Mouse (Mus musculus) midbrain, postnatal 0 days (tissue): Measurements from ENCODE around the gene Zfp638. TPM values are rescaled to one million over a fixed set of nuclear protein-coding genes. Genes with fewer than 3 reads are reported as not detected.

ENCODE experiments used
- ATAC-seq: fragments of 200-750 bp; cut with Nextera tagmentation; 2 replicates; pipeline ENCODE4 v1.8.0; 2017; ENCODE audit warnings: moderate number of reproducible peaks, mild to moderate bottlenecking, moderate TSS enrichment, moderate library complexity; ENCODE audit not compliant: low FRiP score
- DNase-seq: peaks from one replicate; pipeline ENCODE4 v3.0.0-alpha.2; 2015; ENCODE audit warnings: low spot score
- H3K27ac ChIP-seq: fragments of 300-500 bp; sonication (generic); 2 replicates; pipeline ENCODE4 v1.5.1; 2014; ENCODE audit warnings: low read depth, mild to moderate bottlenecking, low read length, mixed read lengths
- H3K27me3 ChIP-seq: fragments of 300-500 bp; sonication (generic); 2 replicates; pipeline ENCODE4 v1.6.1; 2014; ENCODE audit warnings: low read length, control low read depth, mixed read lengths; ENCODE audit not compliant: insufficient read depth
- H3K36me3 ChIP-seq: fragments of 300-500 bp; sonication (generic); 2 replicates; pipeline ENCODE4 v1.6.1; 2014; ENCODE audit warnings: low read length, control low read depth, mixed read lengths; ENCODE audit not compliant: insufficient read depth
- H3K4me1 ChIP-seq: fragments of 300-500 bp; sonication (generic); 2 replicates; pipeline ENCODE4 v1.6.1; 2014; ENCODE audit warnings: mild to moderate bottlenecking, control low read depth, antibody characterized with exemption, low read length, mixed read lengths; ENCODE audit not compliant: insufficient read depth
- H3K4me2 ChIP-seq: fragments of 300-500 bp; sonication (generic); 2 replicates; pipeline ENCODE4 v1.6.1; 2014; ENCODE audit warnings: low read depth, mild to moderate bottlenecking, low read length, mixed read lengths; ENCODE audit not compliant: poor library complexity, severe bottlenecking
- H3K4me3 ChIP-seq: fragments of 300-500 bp; sonication (generic); 2 replicates; pipeline ENCODE4 v1.5.1; 2014; ENCODE audit warnings: low read depth, mild to moderate bottlenecking, low read length, moderate library complexity
- H3K9ac ChIP-seq: fragments of 300-500 bp; sonication (generic); replicated peaks from 2 replicates; pipeline ENCODE4 v1.6.1; 2014; ENCODE audit warnings: mild to moderate bottlenecking, low read length, moderate library complexity, mixed read lengths; ENCODE audit not compliant: poor library complexity, severe bottlenecking
- H3K9me3 ChIP-seq: fragments of 300-500 bp; sonication (generic); 2 replicates; pipeline ENCODE4 v1.6.1; 2016; ENCODE audit warnings: low read length, control low read depth
- CTCF ChIP-seq: IDR thresholded peaks from 2 replicates; pipeline ENCODE4 v1.5.1; 2016; ENCODE audit warnings: antibody characterized with exemption, mild to moderate bottlenecking
- WGBS: fragments of 180-500 bp; shearing (Covaris S2); extraction: QIAGEN DNeasy Blood & Tissue Kit; methylation state at CpG from one replicate; pipeline ENCODE4 v1.1.7; 2014; 5-methylcytosine and 5-hydroxymethylcytosine counted together
- polyA plus RNA-seq: library from polyadenylated mRNA; unstranded; fragments of >200 nt; fragmentation: Nextera tagmentation; extraction: Ambion mirVana; gene quantifications from 2 replicates; pipeline ENCODE4 v1.2.1, GENCODE M21; 2015
- total RNA-seq: library from RNA; depleted of rRNA; stranded (reverse); fragments of >200 nt; gene quantifications from 2 replicates; pipeline ENCODE4 v1.2.3, GENCODE M21; 2014

Gene Zfp638
- total and polyA plus RNA-seq, 2 experiments from 2014 or later, result 53.8 to 107 TPM

- H3K27ac ChIP-seq, result peak overlapping the region; percentile 62; the same call in 1 of the 2 replicates
- no peak for TF ChIP-seq CTCF
- peak overlapping the region; percentile 91 for H3K4me2 ChIP-seq
- WGBS, result 1% methylated on average over 19 of the region's 19 CpGs
- peak overlapping the region; percentile 62 for H3K4me3 ChIP-seq
- peak; percentile 67; the same call in 1 of the 2 replicates for ATAC-seq
- no peaks in the 10 kb centered on the region for H3K4me1 ChIP-seq
- DNase-seq, result peak; percentile 72
- H3K9ac ChIP-seq, result peak overlapping the region; percentile 74
- H3K36me3 ChIP-seq, result no peaks in the 10 kb centered on the region
- H3K9me3 ChIP-seq, result no peaks in the 10 kb centered on the region
- H3K27me3 ChIP-seq, result no peaks in the 10 kb centered on the region
These were observed 983 bp downstream of the Zfp638 start for GRCm38 (mm10) chr6:83867598-83868585.

DNA sequence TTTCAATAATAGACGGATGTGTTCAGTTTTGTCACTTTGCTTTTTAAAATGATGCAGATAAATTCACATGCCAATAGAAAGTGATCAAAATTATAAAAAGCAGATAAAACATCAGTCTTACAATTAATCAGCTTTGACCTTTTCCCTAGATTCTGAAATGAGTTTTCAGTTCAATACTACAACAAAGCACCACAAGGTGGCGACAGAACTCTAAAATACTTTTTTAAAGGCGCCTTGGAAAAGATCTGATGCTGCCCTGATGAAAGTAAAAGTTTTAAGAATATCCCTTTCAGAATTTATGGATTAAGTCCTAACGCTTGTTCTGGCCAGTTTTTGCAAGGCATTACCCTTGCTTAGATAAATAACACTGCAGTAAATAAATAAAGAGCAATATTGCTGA, 12.9 kb downstream of the Zfp638 start:
- WGBS, result 3% methylated on average over 4 of the region's 4 CpGs
- peak; percentile 77 for DNase-seq
- no peak overlapping the region for H3K4me2 ChIP-seq

GRCm38 (mm10) chr6:83886789-83887188, 19.9 kb downstream of the Zfp638 start:
- H3K4me1 ChIP-seq, result no peaks in the 10 kb centered on the region
- H3K4me3 ChIP-seq, result no peak overlapping the region
- H3K27ac ChIP-seq, result no peak overlapping the region
- H3K4me2 ChIP-seq, result no peak overlapping the region
- TF ChIP-seq CTCF, result no peak
- no peaks in the 10 kb centered on the region for H3K27me3 ChIP-seq
- no peaks in the 10 kb centered on the region for H3K36me3 ChIP-seq
- whole genome bisulfite sequencing, result 92% methylated on average over 3 of the region's 3 CpGs
- DNase-seq, result no peak
- no peaks in the 10 kb centered on the region for H3K9me3 ChIP-seq
- no peak for ATAC-seq
- H3K9ac ChIP-seq, result no peak overlapping the region

More for the DNA sequence above, 12.9 kb downstream of the Zfp638 start:
- H3K27me3 ChIP-seq, result no peaks in the 10 kb centered on the region
- H3K36me3 ChIP-seq, result no peaks in the 10 kb centered on the region
- H3K9me3 ChIP-seq, result no peaks in the 10 kb centered on the region
- peak; percentile 85 for TF ChIP-seq CTCF
- no peaks in the 10 kb centered on the region for H3K4me1 ChIP-seq
- no peak overlapping the region for H3K9ac ChIP-seq
- ATAC-seq, result no peak
- H3K4me3 ChIP-seq, result peak overlapping the region; percentile 2; the same call in 1 of the 2 replicates
- no peak overlapping the region for H3K27ac ChIP-seq

DNA sequence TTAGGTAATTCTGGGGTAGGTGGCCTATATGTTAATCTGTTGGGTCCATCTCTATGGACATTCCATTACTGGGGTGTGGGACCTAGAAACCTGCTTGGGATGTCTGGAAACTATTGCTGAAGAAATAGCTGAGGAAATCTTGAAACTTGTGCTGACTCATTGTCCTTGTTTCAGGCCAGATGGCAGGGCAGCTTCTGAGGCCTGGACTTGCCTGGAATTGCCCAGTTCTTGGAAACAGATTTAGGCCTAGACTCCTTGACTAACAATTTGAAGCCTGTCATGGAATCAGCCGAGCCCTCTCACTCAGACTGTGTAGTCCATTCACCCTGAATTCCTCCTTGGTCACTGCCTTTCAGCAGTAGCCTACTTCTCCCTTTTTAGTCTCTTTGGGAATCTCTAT, 21.9 kb downstream of the Zfp638 start:
- H3K36me3 ChIP-seq, result no peaks in the 10 kb centered on the region
- TF ChIP-seq CTCF, result no peak
- no peak for DNase-seq
- H3K27me3 ChIP-seq, result no peaks in the 10 kb centered on the region
- no peak overlapping the region for H3K4me3 ChIP-seq
- ATAC-seq, result no peak
- no peak overlapping the region for H3K27ac ChIP-seq
- no peaks in the 10 kb centered on the region for H3K4me1 ChIP-seq
- no peak overlapping the region for H3K4me2 ChIP-seq
- H3K9ac ChIP-seq, result no peak overlapping the region
- WGBS, result 77% methylated on average over 1 of the region's 1 CpGs
- no peaks in the 10 kb centered on the region for H3K9me3 ChIP-seq

- Histone ChIP-seq H3K36me3 (no peaks in the 10 kb centered on the region), H3K27me3 (no peaks in the 10 kb centered on the region), H3K4me1 (no peaks in the 10 kb centered on the region), H3K9me3 (no peaks in the 10 kb centered on the region), H3K9ac (no peak overlapping the region), H3K4me2 (no peak overlapping the region), H3K4me3 (no peak overlapping the region), H3K27ac (no peak overlapping the region)
- no peak for DNase-seq
- no peak for TF ChIP-seq CTCF
- no peak for ATAC-seq
- WGBS, result 20% methylated on average over 2 of the region's 2 CpGs
These were observed 23.5 kb downstream of the Zfp638 start for GRCm38 (mm10) chr6:83890281-83891015.

DNA sequence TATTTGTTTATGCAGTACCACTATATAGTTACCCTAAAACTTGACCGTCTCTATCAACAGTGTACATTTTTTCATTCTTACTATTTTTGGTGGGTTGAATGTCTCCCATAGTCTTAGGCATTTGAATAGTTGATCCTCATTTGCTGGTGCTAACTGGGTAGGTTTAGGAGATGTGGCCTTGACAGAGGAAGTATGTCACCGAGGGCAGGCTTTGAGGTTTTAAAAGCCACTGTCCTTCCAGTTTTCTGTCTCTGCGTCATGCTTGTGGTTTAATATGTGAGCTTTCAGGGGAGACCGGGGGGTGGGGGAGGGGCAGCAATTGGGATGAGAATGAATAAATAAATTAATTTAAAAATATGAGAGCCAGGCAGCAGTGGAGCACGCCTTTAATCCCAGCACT, 24.3 kb downstream of the Zfp638 start:
- H3K9me3 ChIP-seq, result no peaks in the 10 kb centered on the region
- H3K27me3 ChIP-seq, result no peaks in the 10 kb centered on the region
- WGBS, result 95% methylated on average over 5 of the region's 5 CpGs
- ATAC-seq (no peak), DNase-seq (no peak)
- no peak overlapping the region for H3K27ac ChIP-seq
- no peak overlapping the region for H3K9ac ChIP-seq
- no peak for TF ChIP-seq CTCF
- no peak overlapping the region for H3K4me3 ChIP-seq
- no peaks in the 10 kb centered on the region for H3K36me3 ChIP-seq
- no peaks in the 10 kb centered on the region for H3K4me1 ChIP-seq
- no peak overlapping the region for H3K4me2 ChIP-seq
